Mouse (Mus musculus) right cerebral cortex, postnatal 14 days (tissue): ENCODE measurements around the gene Rps13.

Experiments
- DNase-seq: peaks from one replicate; pipeline ENCODE4 v3.0.0; 2022

Gene Rps13

GRCm38 (mm10) chr7:116290559-116290958 is 43.4 kb downstream of the Rps13 start:
- DNase-seq = no peak

- DNase-seq = no peak
Measured at GRCm38 (mm10) chr7:116288996-116289395, 45.0 kb downstream of the Rps13 start.

GRCm38 (mm10) chr7:116287959-116288358 is 46.0 kb downstream of the Rps13 start:
- no peak for DNase-seq

GRCm38 (mm10) chr7:116286611-116287355 is 47.2 kb downstream of the Rps13 start:
- DNase-seq = no peak

GRCm38 (mm10) chr7:116286173-116286572 is 47.8 kb downstream of the Rps13 start:
- no peak for DNase-seq

- no peak for DNase-seq
Measured at GRCm38 (mm10) chr7:116285216-116285615, 48.8 kb downstream of the Rps13 start.

GRCm38 (mm10) chr7:116282755-116283154 is 51.2 kb downstream of the Rps13 start:
- no peak for DNase-seq
